Mouse (Mus musculus) regulatory T cell (primary cell): ENCODE measurements around the gene 1700037H04Rik.
"Not testable (repeated sequence)": the region's sequence is repeated elsewhere in the genome, so short reads cannot be mapped to it uniquely, and the experiment has no call there.

Experiments used
- in situ Hi-C: fragments of 300-600 bp; cut with MboI, MseI; formaldehyde crosslinking; loops from one replicate; pipeline ENCODE4 v1.15.1; 2025; ENCODE audit warnings: high pct_unique_total_duplicates

1700037H04Rik gene

DNA sequence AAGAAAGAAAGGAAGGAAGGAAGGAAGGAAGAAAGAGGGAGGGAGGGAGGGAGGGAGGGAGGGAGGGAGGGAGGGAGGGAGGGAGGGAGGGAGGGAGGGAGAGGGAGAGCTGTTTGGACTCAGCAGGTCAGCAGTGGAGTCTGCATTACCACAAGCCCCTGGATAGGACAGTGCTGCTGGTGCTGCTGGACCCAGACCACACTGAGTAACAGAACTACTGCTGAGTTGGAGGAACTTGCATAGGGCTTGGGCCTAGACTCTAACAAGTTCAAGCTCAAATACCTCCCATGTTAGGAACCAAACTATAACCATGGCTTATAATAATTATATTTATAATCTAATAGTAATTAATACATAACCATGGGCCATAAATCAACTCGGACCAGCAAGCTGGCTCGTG is 29.0 kb downstream of the 1700037H04Rik start:
- in situ Hi-C loops = no loop called here

- in situ Hi-C loops = no loop called here
Measured at GRCm38 (mm10) chr2:131129836-131130235, 30.0 kb downstream of the 1700037H04Rik start.

- in situ Hi-C loops = no loop called here
Measured at GRCm38 (mm10) chr2:131128636-131129157, 31.2 kb downstream of the 1700037H04Rik start.

GRCm38 (mm10) chr2:131128211-131128610 is 31.7 kb downstream of the 1700037H04Rik start:
- in situ Hi-C loops = no loop called here

DNA sequence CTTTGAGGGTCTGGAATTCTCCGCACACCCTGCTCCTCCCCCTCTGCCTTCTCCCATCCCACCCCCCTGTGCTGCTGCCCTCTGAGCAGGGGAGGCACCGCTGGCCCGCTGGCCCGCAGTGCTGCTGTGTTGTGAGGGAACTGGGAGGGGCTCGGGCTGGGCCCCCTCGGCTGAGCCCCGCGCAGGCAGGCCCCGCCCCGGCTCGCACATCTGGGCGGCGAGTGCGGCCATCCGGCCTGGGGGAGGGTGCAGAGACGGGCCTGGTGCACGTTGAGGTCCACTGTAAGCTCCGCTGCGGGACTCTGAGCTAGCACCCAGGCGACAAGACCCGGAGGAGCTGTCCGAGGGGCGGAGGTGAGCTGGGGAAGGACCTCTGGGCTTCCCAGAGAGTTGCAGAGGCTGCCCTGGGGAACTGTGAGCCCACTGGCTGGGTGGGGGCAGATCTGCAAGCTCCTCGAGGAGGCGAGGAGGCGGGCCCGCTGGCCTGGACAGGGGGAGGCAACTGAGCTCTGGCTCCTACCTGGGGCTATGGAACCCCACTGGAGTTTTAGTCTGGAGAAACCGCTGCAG is 32.6 kb downstream of the 1700037H04Rik start, which contains the start of gene Hspa12b:
Hspa12b (plus strand) TSS at position 120 of the 570 bp plus-strand sequence.
- in situ Hi-C loops = no loop called here

- in situ Hi-C loops = no loop called here
Measured at GRCm38 (mm10) chr2:131125964-131126815, 33.7 kb downstream of the 1700037H04Rik start.

DNA sequence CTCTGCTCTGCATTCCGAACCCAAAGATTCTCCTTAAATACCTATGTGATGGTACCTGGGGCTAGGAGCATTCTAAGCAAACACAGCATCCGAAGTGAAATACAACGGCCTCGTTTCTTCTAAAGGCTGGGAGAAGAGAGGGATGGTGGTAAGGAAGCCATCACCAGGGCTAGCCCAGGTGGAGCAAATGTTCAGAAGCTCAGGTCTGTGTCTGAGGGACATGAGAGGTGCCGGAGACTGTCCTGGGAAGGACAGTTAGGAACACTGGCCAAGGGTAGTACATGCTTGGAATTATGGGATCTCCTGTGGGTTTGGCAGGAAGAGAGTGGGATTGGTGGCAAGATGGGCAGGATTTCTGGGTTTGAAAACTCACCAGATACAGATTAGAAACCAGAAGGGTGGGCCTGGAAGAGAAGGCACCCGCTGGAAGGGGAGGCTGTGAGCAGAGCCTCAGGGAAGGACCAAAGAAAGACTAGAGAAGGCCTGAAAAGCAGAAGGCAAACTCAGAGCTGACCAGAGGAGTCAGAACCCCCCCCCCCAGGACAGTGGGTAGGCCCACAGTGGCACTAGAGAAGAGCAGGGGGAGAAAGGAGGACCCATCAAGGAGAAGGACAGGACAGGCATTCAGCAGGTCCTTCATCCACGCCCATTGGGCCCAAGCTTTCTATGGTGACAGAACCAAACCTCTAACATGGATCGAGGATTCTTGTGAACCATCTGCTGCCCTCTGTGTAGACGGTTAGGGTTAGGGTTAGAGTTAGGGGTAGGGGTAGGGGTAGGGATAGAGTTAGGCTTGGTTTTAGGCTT is 34.5 kb downstream of the 1700037H04Rik start:
- in situ Hi-C loops = no loop called here

GRCm38 (mm10) chr2:131124166-131124565 is 35.7 kb downstream of the 1700037H04Rik start:
- in situ Hi-C loops = no loop called here

DNA sequence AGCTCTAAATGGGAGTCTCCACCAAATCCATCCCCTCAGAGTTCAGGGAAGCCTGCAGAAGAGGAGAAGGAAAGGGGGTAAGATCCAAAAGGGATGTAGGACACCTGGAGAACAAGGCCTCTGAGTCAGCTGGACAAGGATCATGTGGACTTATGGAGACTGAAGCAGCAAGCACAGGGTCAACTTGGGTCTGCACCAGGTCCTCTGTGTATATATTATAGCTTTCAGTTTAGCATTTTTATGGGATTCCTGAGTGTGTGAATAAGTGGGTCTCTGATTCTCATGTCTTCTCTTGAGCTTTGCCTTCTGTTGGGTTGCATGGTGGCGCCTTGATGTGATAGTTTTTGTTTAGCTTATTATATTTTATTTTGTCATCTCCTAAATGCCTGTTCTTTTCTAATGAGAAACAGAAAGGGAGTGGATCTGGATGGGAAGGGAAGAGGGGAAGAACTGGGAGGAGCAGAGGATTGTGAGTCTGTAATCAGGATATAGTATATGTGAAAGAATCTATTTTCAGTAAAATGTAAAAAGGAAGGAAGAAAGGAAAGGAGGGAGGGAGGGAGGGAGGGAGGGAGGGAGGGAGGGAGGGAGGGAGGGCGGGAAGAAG is 40.8 kb downstream of the 1700037H04Rik start:
- in situ Hi-C loops = no loop called here

GRCm38 (mm10) chr2:131105989-131106388 is 53.9 kb downstream of the 1700037H04Rik start:
- in situ Hi-C loops = no loop called here

GRCm38 (mm10) chr2:131105061-131105460 is 54.8 kb downstream of the 1700037H04Rik start:
- in situ Hi-C loops = not testable (repeated sequence)

- in situ Hi-C loops = no loop called here
Measured at GRCm38 (mm10) chr2:131104021-131104420, 55.9 kb downstream of the 1700037H04Rik start.

DNA sequence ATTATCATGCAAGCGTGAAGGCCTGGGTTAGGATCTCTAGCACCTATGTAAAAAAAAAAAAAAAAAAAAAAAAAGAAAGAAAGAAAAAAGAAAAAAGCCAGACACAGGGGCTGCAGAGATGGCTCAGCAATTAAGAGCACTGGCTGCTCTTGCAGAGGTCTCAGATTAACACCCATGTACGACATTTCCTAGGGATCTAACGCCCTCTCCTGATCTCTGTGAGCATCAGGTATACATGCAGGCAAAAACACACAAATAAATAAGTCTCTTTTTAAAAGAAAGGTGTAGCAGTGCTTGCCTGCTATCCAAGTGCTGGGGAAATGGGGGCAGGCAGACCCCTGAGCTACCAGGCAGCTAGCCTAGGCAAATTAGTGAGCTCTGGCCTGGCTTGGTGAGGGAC is 58.4 kb downstream of the 1700037H04Rik start:
- in situ Hi-C loops = no loop called here

GRCm38 (mm10) chr2:131097087-131097486 is 62.8 kb downstream of the 1700037H04Rik start:
- in situ Hi-C loops = loop anchor here (10.0 kb wide), 1 partner anchor 418 kb away; no protein-coding TSS in a partner anchor
